Mouse (Mus musculus): Measurements from ENCODE around the gene Ap4m1. TPM values are rescaled to one million over a fixed set of nuclear protein-coding genes. Genes with fewer than 3 reads are reported as not detected.
A peak's percentile ranks its signal among the peaks of the same experiment; 100 is the strongest.

Gene Ap4m1
- 73.4 and 107 TPM in 2 replicates for polyA plus RNA-seq (2012; rRNA removed)
- polyA plus RNA-seq (2014; fragmentation: Nextera tagmentation; extraction: Ambion mirVana): 18.6 and 19.9 TPM in 2 replicates

DNA sequence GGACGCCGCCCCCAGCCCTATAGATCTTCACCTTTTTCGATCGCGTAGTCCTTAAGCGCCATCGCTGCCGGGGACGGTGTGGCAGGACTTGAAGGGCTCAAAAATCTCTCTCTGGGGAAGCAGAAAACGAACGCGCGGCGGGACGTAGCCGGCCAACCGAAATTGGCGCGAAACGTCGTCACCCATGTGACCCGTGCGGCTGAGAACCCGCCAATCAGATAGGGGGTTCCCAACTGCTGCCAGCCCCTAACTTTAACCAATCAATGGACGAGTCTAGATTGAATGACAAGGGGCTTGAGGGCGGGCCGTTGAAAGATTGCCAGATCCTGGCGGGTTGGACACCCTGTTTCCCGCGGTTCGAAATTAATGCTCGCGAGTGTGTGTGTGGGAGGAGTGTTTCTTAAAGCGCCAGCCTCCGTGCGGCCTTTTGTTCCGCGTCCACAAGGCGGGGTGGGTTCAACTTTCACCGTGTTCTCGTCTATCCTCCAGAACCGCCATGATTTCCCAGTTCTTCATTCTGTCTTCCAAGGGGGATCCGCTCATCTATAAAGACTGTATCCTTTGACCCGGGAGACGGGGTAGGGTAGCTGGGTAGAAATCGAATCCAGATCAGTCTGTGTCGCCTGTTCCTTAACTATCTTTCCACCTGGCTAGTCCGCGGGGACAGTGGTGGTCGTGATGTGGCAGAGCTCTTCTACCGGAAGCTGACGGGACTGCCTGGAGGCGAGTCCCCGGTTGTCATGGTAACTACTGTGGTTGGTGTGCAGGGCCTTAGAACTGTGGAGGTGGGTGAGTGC lies at the start of gene Ap4m1, which contains the start of gene Mcm7:
Gene Ap4m1, plus strand, starts transcription at position 308 of the 797 bp plus-strand sequence.
Gene Mcm7, minus strand, starts transcription at position 728 of the 797 bp plus-strand sequence.
- peaks cover 59% of the 10 kb centered on the region for H3K36me3 ChIP-seq (ENCODE audit: control insufficient read depth, insufficient read depth, low read length)
- ATAC-seq (ENCODE audit: low FRiP score, low read depth): peak; percentile 92
- WGBS: under 1% methylated on average over 54 of the region's 54 CpGs

DNA sequence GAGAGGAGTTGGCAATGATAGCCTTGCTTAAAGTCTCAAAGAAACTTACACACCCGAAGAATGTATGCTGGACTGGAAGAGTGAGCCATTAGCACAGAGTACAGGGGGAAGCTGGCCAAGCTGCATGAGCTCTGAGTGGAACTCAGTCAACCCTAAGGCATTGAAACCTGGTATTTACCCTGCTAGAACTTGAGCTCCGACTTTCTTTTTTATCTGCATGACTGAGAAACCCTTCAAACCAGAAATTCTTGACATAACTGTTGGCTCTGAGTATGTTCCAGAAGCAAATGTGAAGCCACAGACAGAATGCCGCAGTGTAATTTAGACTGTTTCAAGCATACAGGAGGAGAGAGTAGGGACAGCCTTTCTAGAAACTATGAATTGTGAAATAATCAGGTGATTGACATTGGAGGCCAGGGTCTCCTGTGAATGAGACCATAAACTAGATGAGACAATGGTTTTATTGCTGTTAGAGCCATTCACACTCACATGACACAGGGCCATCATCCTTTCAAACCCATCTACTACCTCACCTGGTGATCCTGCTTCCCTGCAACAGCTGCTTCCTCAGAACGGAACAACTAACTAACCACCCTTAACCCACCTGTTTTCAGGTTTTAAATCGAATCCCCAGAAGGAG lies 39.3 kb upstream of the Ap4m1 start:
- peaks cover 72% of the 10 kb centered on the region for H3K36me3 ChIP-seq (ENCODE audit: control insufficient read depth, insufficient read depth, low read length)
- no peak for DNase-seq (ENCODE audit: low spot score)
- H3K4me1 ChIP-seq (ENCODE audit: control insufficient read depth, insufficient read depth, low read length): no peaks in the 10 kb centered on the region
- H3K27me3 ChIP-seq (ENCODE audit: control insufficient read depth, insufficient read depth, low read length): no peaks in the 10 kb centered on the region
- H3K27ac ChIP-seq (replicated peaks; ENCODE audit: low read depth, low read length): no peak overlapping the region
- no peak for TF ChIP-seq POLR2A (IDR thresholded peaks at IDR 0.05; ENCODE audit: borderline replicate concordance, extremely low read depth, insufficient read depth, insufficient read length)
- 83% methylated on average over 5 of the region's 5 CpGs for WGBS
- ATAC-seq (ENCODE audit: low FRiP score, low read depth): no peak
- no peak overlapping the region for H3K4me3 ChIP-seq (replicated peaks; ENCODE audit: low read length)
- no peak overlapping the region for H3K4me2 ChIP-seq (replicated peaks; ENCODE audit: low read depth, low read length, severe bottlenecking)
- no peak overlapping the region for H3K9ac ChIP-seq (ENCODE audit: low read depth, low read length, severe bottlenecking)
- H3K9me3 ChIP-seq (ENCODE audit: control insufficient read depth, low read length): no peaks in the 10 kb centered on the region

More for the DNA sequence above, at the start of gene Ap4m1, which contains the start of gene Mcm7:
- TF ChIP-seq POLR2A (IDR thresholded peaks at IDR 0.05; ENCODE audit: borderline replicate concordance, extremely low read depth, insufficient read depth, insufficient read length): peak; percentile 38; the same call in 1 of the 2 replicates
- peak within 1 kb of the TSS; percentile 74 for H3K4me2 ChIP-seq (replicated peaks; ENCODE audit: low read depth, low read length, severe bottlenecking)
- H3K27ac ChIP-seq (replicated peaks; ENCODE audit: low read depth, low read length): peak within 1 kb of the TSS; percentile 91
- peaks cover 16% of the 10 kb centered on the region for H3K4me1 ChIP-seq (ENCODE audit: control insufficient read depth, insufficient read depth, low read length)
- H3K9me3 ChIP-seq (ENCODE audit: control insufficient read depth, low read length): no peaks in the 10 kb centered on the region
- H3K27me3 ChIP-seq (ENCODE audit: control insufficient read depth, insufficient read depth, low read length): no peaks in the 10 kb centered on the region
- peak within 1 kb of the TSS; percentile 67 for H3K9ac ChIP-seq (ENCODE audit: low read depth, low read length, severe bottlenecking)
- DNase-seq (ENCODE audit: low spot score): peak; percentile 100
- H3K4me3 ChIP-seq (replicated peaks; ENCODE audit: low read length): peak within 1 kb of the TSS; percentile 68

DNA sequence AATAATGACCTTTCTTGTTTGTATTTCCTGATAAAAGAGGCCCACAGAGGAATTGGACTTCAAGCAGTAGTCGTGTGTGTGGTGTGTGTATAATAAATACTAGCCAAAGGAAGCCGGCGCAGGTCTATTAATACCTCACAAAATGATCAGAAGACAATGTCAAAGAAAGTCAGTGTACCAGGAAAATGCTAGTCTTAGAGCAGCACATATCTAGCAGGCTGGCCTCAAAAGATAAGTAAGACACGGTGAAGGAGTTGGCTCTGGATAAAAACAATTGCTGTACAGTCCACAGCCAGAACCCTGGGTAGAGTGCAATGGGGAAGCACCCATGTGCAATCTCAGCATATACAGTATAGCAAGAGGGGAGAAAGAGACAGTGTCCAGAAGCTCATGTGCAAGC lies 34.5 kb upstream of the Ap4m1 start:
- Histone ChIP-seq H3K9me3 (ENCODE audit: control insufficient read depth, low read length) (no peaks in the 10 kb centered on the region), H3K27me3 (ENCODE audit: control insufficient read depth, insufficient read depth, low read length) (no peaks in the 10 kb centered on the region), H3K4me2 (replicated peaks; ENCODE audit: low read depth, low read length, severe bottlenecking) (no peak overlapping the region), H3K4me3 (replicated peaks; ENCODE audit: low read length) (no peak overlapping the region), H3K4me1 (ENCODE audit: control insufficient read depth, insufficient read depth, low read length) (no peaks in the 10 kb centered on the region), H3K27ac (replicated peaks; ENCODE audit: low read depth, low read length) (no peak overlapping the region), H3K9ac (ENCODE audit: low read depth, low read length, severe bottlenecking) (no peak overlapping the region), H3K36me3 (ENCODE audit: control insufficient read depth, insufficient read depth, low read length) (peaks cover 33% of the 10 kb centered on the region)
- no peak for TF ChIP-seq POLR2A (IDR thresholded peaks at IDR 0.05; ENCODE audit: borderline replicate concordance, extremely low read depth, insufficient read depth, insufficient read length)
- DNase-seq (ENCODE audit: low spot score) (no peak), ATAC-seq (ENCODE audit: low FRiP score, low read depth) (no peak)
- 88% methylated on average over 4 of the region's 4 CpGs for WGBS

DNA sequence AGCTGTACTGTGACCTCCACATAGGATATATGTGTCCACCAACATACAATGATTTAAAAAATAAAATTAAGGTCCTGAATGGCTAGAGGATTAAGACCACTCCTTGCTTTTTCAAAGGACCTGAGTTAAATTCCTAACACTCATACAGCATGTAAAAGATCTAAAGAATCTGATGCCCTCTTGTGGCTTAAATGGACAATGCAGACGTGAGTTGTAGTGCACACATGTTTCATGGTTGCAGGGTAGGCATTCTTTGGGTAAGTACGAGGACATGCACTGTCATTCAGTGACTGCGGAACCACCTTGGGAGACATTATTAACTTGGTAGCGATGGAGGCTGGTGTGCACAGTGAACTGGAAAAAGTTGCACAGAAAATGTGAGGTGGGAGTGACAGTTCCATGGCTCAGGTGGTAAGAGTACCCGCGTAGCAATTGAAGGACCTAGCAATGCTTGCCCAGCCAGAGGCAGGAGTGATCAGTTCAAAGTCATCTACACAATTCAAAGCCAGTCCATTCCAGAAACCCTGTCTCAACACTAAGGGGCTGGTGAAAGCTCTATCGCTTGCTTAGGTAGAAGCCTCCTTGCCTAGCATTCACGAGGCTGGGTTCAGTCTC lies 33.8 kb upstream of the Ap4m1 start:
- ATAC-seq (ENCODE audit: low FRiP score, low read depth) (peak; percentile 67), DNase-seq (ENCODE audit: low spot score) (peak; percentile 75)
- Histone ChIP-seq H3K9me3 (ENCODE audit: control insufficient read depth, low read length) (no peaks in the 10 kb centered on the region), H3K27ac (replicated peaks; ENCODE audit: low read depth, low read length) (no peak overlapping the region), H3K36me3 (ENCODE audit: control insufficient read depth, insufficient read depth, low read length) (peaks cover 30% of the 10 kb centered on the region), H3K4me3 (replicated peaks; ENCODE audit: low read length) (no peak overlapping the region), H3K4me2 (replicated peaks; ENCODE audit: low read depth, low read length, severe bottlenecking) (no peak overlapping the region), H3K27me3 (ENCODE audit: control insufficient read depth, insufficient read depth, low read length) (no peaks in the 10 kb centered on the region), H3K9ac (ENCODE audit: low read depth, low read length, severe bottlenecking) (no peak overlapping the region), H3K4me1 (ENCODE audit: control insufficient read depth, insufficient read depth, low read length) (no peaks in the 10 kb centered on the region)
- 68% methylated on average over 8 of the region's 8 CpGs for WGBS
- TF ChIP-seq POLR2A (IDR thresholded peaks at IDR 0.05; ENCODE audit: borderline replicate concordance, extremely low read depth, insufficient read depth, insufficient read length): no peak

DNA sequence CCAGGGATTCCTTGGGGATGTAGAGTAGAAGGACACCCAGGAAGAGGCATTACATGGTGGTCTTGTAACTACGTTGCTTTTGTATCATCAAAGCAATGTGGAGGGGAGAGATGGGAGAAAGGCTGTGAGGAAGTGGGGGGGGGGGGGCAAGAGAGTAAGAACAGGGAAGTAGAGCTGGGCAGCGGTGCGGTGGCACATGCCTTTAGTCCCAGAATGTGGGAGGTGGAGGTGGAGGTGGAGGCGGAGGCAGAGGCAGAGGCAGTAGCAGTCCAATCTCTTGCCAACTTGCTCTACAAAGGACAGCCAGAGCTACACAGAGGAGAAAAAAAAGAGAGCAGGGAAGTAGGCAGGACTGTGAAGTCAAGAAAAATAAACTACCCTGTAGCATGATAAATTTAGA lies 33.2 kb upstream of the Ap4m1 start:
- H3K36me3 ChIP-seq (ENCODE audit: control insufficient read depth, insufficient read depth, low read length): peaks cover 29% of the 10 kb centered on the region

More for the DNA sequence above, 33.2 kb upstream of the Ap4m1 start:
- H3K9me3 ChIP-seq (ENCODE audit: control insufficient read depth, low read length): no peaks in the 10 kb centered on the region
- H3K27ac ChIP-seq (replicated peaks; ENCODE audit: low read depth, low read length): no peak overlapping the region
- H3K27me3 ChIP-seq (ENCODE audit: control insufficient read depth, insufficient read depth, low read length): no peaks in the 10 kb centered on the region
- DNase-seq (ENCODE audit: low spot score): no peak
- TF ChIP-seq POLR2A (IDR thresholded peaks at IDR 0.05; ENCODE audit: borderline replicate concordance, extremely low read depth, insufficient read depth, insufficient read length): no peak
- H3K4me2 ChIP-seq (replicated peaks; ENCODE audit: low read depth, low read length, severe bottlenecking): no peak overlapping the region
- WGBS: 83% methylated on average over 4 of the region's 4 CpGs
- no peaks in the 10 kb centered on the region for H3K4me1 ChIP-seq (ENCODE audit: control insufficient read depth, insufficient read depth, low read length)
- H3K9ac ChIP-seq (ENCODE audit: low read depth, low read length, severe bottlenecking): no peak overlapping the region
- no peak overlapping the region for H3K4me3 ChIP-seq (replicated peaks; ENCODE audit: low read length)
- no peak for ATAC-seq (ENCODE audit: low FRiP score, low read depth)

Measured in limb, embryonic 14.5 days (tissue).